Mouse (Mus musculus): ENCODE measurements around the gene Hao1. TPM values are rescaled to one million over a fixed set of nuclear protein-coding genes. Genes with fewer than 3 reads are reported as not detected.
A peak's percentile ranks its signal among the peaks of the same experiment; 100 is the strongest.

The Hao1 gene
- polyA plus RNA-seq, 1 experiment from 2014 or later, result not detected

DNA sequence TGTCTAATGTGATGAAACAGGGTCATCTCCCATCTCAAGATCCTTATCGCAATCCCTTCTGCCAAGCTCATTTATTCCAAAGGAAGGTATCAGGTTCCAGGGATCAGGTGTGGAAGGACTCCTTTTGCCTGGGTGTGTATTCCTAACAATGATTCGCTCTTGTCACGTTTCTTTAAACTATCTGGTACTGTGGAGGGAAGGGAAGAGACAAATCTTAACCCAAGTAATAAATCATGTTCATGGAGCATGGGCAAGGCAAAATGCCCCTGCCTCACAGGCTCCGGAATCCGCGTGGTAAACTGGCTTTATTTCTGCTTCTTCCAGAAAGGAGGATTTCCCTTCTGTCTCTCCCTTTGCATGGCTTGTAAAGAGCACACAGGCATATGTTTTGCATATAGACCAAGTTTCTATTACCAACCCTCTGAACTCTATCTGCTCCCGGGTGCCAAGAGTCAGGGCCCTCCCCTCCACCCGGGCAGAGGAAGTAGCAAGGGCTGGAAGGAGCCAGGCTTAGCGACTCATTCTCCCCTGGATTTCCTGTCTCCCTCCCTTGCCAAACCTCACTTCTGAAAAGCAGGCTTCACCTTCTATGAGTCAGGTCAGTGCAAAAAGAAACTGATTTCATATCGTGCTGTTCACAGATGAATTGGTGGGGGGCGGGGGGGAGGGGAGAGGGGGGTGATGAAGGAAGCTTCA is 26.6 kb downstream of the Hao1 start:
- Histone ChIP-seq H3K36me3 (no peaks in the 10 kb centered on the region), H3K9me3 (no peaks in the 10 kb centered on the region), H3K4me2 (replicated peaks) (peak overlapping the region; percentile 27), H3K27me3 (replicated peaks) (no peaks in the 10 kb centered on the region), H3K4me3 (no peak overlapping the region), H3K27ac (no peak overlapping the region), H3K9ac (no peak overlapping the region), H3K4me1 (no peaks in the 10 kb centered on the region)
- 0 out of 2 replicates have a peak, but pooled peaks have one; percentile 41 for ATAC-seq (ENCODE audit: low FRiP score, low read depth)
- 76% methylated on average over 11 of the region's 11 CpGs for WGBS

DNA sequence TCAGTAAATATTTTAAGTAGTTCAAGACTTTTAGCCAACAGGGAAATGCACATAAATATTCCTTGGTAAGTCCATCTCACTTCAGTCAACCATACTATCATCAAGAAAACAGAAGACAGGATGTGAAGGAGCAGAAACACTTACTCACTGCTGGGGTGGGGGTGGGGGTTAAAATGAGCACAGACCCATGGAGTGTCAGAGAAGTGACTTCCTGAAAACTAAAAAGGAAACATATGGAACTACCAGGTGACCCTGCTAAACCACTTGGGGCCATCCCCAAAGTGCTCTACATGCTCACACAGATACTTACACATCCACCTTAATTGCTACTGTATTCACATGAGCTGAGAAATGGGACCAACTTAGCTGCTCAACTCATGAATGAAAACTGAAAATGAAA is 36.1 kb downstream of the Hao1 start:
- H3K27me3 ChIP-seq (replicated peaks), result no peaks in the 10 kb centered on the region
- no peaks in the 10 kb centered on the region for H3K9me3 ChIP-seq
- no peak overlapping the region for H3K9ac ChIP-seq
- no peak overlapping the region for H3K4me2 ChIP-seq (replicated peaks)
- H3K4me1 ChIP-seq, result no peaks in the 10 kb centered on the region
- no peak overlapping the region for H3K27ac ChIP-seq
- H3K4me3 ChIP-seq, result no peak overlapping the region
- no peaks in the 10 kb centered on the region for H3K36me3 ChIP-seq
- no peak for ATAC-seq (ENCODE audit: low FRiP score, low read depth)

DNA sequence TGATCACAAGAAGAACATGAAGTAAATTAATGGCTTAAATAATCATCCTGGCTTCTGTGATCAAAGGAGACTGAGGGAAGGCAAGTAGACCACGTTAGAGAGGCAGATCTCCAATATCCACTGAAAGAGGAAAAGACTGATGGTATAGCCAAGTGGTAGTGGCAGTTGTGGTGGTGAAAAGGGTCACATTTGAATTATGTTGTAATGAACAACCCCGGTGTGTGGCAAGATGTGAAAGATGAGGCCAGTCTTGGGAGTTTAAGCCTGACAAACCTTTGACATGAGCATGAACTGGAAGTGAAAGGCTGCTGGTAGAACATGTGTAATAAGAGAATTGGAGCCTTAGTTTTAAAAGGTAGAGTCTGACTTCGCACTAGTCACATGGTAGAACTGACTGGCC is 54.4 kb downstream of the Hao1 start:
- WGBS, result 89% methylated on average over 3 of the region's 3 CpGs
- ATAC-seq (ENCODE audit: low FRiP score, low read depth), result no peak
- Histone ChIP-seq H3K9me3 (no peaks in the 10 kb centered on the region), H3K9ac (no peak overlapping the region), H3K4me3 (no peak overlapping the region), H3K36me3 (no peaks in the 10 kb centered on the region), H3K4me1 (no peaks in the 10 kb centered on the region), H3K27ac (no peak overlapping the region), H3K27me3 (replicated peaks) (no peaks in the 10 kb centered on the region), H3K4me2 (replicated peaks) (no peak overlapping the region)

DNA sequence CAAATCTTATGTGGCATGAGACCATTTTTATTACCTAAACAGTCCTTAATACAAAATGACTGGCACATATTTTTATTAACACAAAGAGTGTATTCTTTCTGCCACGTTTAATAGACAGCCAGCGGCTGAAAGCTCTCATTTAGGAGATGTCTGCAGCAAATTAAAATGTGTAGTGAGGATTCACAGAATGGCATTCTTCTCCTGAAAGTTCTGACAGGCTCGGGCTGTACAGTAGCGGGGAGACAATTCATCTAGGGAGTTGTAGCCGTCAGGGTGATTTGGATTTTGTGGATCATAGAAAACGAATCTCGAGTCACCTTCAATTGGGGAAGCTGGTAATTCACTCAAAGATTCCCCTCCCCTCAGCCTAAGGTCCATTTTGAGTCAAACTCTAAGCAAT is 55.7 kb downstream of the Hao1 start:
- 76% methylated on average over 7 of the region's 7 CpGs for WGBS

DNA sequence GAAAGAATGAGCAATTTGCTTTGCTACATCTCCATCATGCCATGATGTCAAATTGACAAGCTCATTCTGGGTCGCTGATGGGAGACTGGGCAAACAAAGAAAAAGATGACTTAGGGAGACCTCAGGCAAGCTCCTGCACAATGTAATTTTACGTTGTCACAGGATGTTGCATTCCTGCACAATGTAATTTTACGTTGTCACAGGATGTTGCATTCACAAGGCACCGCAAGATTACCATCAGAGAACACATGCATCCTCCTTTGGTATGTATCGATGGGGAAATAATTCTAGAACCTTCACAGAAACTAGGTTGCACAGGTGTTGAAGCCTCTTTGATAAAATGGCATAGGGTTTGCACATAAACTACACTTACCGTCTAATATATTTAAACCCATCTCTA is 65.5 kb downstream of the Hao1 start:
- Histone ChIP-seq H3K36me3 (no peaks in the 10 kb centered on the region), H3K9me3 (no peaks in the 10 kb centered on the region), H3K27me3 (replicated peaks) (no peaks in the 10 kb centered on the region), H3K9ac (no peak overlapping the region), H3K4me3 (no peak overlapping the region), H3K27ac (no peak overlapping the region), H3K4me1 (no peaks in the 10 kb centered on the region), H3K4me2 (replicated peaks) (no peak overlapping the region)
- ATAC-seq (ENCODE audit: low FRiP score, low read depth), result no peak
- WGBS, result 90% methylated on average over 6 of the region's 6 CpGs

More for the DNA sequence above, 55.7 kb downstream of the Hao1 start:
- Histone ChIP-seq H3K4me3 (no peak overlapping the region), H3K9me3 (no peaks in the 10 kb centered on the region), H3K4me1 (no peaks in the 10 kb centered on the region), H3K9ac (no peak overlapping the region), H3K27me3 (replicated peaks) (no peaks in the 10 kb centered on the region), H3K4me2 (replicated peaks) (no peak overlapping the region), H3K36me3 (no peaks in the 10 kb centered on the region), H3K27ac (no peak overlapping the region)
- ATAC-seq (ENCODE audit: low FRiP score, low read depth), result no peak

DNA sequence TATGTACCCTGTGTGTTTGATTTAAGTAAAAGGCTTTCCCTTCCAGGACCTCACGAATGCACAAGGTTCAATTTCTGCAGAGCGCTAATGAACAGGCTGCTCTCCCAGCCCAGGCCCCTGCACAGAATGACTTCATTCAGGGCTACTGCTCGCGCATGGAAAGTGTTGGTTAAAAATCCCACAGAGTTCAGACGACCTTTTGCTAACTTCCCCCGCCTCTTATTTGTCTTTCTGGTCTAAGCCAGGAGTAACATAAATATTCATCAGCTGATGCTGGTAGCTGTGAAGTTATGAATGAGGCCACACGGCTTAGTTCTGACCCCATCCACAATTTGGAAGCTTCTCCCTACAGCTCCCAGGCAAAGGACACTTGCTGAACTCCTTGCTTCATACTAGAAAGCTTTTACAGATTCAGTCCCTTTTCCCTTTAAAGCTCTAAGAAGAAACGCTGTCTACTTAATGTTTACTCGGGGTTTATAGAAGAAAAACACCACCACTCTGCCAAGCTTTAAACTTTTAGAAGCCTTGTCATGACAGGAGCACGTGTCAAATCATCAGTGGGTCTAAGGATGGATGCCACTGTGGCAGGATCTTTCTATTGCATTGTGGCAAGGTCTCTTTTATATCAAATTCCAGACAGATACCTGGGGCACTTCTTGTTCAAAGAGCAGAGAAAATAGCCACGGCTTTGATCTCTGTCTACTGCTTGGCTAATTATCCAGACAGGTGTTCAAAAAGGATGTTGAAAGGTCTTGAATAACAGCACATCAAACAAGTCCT is 67.9 kb downstream of the Hao1 start:
- H3K27me3 ChIP-seq (replicated peaks), result no peaks in the 10 kb centered on the region
- no peaks in the 10 kb centered on the region for H3K9me3 ChIP-seq
- H3K27ac ChIP-seq, result no peak overlapping the region
- no peak overlapping the region for H3K9ac ChIP-seq
- no peaks in the 10 kb centered on the region for H3K4me1 ChIP-seq
- H3K4me3 ChIP-seq, result no peak overlapping the region
- WGBS, result 43% methylated on average over 11 of the region's 11 CpGs
- H3K4me2 ChIP-seq (replicated peaks), result no peak overlapping the region
- ATAC-seq (ENCODE audit: low FRiP score, low read depth), result peak; percentile 21; the same call in 1 of the 2 replicates
- H3K36me3 ChIP-seq, result no peaks in the 10 kb centered on the region

DNA sequence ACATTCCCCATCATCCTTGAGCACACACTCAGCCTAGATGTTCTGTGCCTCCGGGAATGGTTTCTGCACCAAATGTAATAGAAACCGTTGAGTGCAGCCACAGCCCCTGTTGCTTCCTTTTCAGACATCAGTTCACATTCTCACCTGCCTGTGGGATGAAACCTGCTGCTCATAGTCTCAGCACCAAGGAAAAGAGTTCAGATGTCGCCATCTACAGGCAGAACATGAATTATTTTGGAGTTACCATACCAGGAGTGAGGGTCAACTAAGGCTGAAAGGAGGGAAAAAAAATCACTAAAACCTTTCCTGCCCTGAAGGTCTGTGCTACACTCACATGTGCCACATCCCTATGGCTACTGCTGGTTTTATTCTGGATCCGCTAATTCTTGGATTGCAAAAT is 71.5 kb downstream of the Hao1 start:
- no peak overlapping the region for H3K27ac ChIP-seq
- no peaks in the 10 kb centered on the region for H3K36me3 ChIP-seq
- H3K4me3 ChIP-seq, result no peak overlapping the region
- 39% methylated on average over 4 of the region's 4 CpGs for WGBS
- ATAC-seq (ENCODE audit: low FRiP score, low read depth), result peak; percentile 37; the same call in 1 of the 2 replicates
- no peaks in the 10 kb centered on the region for H3K9me3 ChIP-seq
- no peak overlapping the region for H3K4me2 ChIP-seq (replicated peaks)
- H3K27me3 ChIP-seq (replicated peaks), result no peaks in the 10 kb centered on the region
- no peaks in the 10 kb centered on the region for H3K4me1 ChIP-seq
- no peak overlapping the region for H3K9ac ChIP-seq

DNA sequence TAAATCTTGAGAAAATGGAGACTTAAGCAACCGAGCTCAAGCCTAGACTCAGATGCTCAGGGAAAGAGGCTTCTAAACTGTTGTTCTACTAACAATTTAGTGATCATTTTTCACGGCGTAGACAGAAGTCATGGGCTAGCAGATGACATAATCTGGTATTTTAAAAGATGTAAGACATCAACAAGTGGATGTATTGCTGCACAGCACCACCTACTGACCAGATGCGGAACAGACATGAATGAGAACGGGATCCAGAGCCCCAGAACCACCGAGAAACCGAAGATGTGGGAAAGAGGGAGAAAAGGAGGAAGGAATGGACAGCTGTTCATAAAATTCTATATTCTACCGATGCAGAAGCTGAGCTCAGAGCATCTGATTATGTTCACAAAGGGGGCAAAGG is 72.4 kb downstream of the Hao1 start:
- 18% methylated on average over 8 of the region's 8 CpGs for WGBS
- Histone ChIP-seq H3K4me1 (no peaks in the 10 kb centered on the region), H3K9me3 (no peaks in the 10 kb centered on the region), H3K4me3 (no peak overlapping the region), H3K27ac (no peak overlapping the region), H3K36me3 (no peaks in the 10 kb centered on the region), H3K9ac (no peak overlapping the region), H3K27me3 (replicated peaks) (no peaks in the 10 kb centered on the region), H3K4me2 (replicated peaks) (no peak overlapping the region)
- ATAC-seq (ENCODE audit: low FRiP score, low read depth), result no peak

DNA sequence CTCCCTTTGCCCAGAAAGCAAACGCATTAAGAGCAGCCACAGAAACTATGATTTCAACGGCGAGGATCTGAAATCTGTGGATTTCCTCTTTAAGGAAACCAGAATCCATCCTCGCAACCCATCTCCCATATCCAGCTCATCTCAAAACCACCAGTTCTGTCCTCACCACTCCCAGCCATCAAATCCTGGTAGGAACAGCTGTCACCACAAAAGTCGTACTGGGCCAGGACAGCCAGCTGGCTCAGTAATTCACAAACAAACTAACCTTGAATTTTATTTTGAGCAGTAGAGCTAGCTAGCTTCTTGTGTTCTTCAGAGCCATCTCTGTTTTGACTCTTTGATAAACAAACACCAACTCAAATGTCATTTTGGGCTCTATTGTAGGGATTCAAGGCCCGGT is 73.0 kb downstream of the Hao1 start:
- no peak overlapping the region for H3K9ac ChIP-seq
- H3K9me3 ChIP-seq, result no peaks in the 10 kb centered on the region
- no peaks in the 10 kb centered on the region for H3K36me3 ChIP-seq
- no peak for ATAC-seq (ENCODE audit: low FRiP score, low read depth)
- no peak overlapping the region for H3K4me2 ChIP-seq (replicated peaks)
- no peaks in the 10 kb centered on the region for H3K27me3 ChIP-seq (replicated peaks)
- no peak overlapping the region for H3K4me3 ChIP-seq
- 94% methylated on average over 6 of the region's 6 CpGs for WGBS
- no peaks in the 10 kb centered on the region for H3K4me1 ChIP-seq
- H3K27ac ChIP-seq, result no peak overlapping the region

DNA sequence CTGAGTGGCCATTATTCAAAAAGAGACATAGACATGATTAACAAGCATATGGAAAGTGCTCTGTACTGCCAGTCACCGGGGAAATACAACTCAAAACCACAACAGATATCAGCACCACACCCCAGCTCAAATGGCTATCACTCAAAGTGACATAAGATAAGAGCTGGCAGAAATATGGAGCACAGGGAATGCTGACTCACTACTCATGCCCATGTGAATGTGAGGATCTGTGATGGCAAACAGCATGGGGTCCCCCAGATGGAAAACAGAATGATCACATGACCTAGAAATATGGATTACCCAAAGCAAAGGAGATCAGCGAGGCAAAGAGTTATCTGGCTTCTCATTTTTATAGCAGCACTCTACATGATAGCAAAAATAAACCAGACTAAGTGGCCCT is 89.0 kb downstream of the Hao1 start:
- Histone ChIP-seq H3K9me3 (no peaks in the 10 kb centered on the region), H3K9ac (no peak overlapping the region), H3K4me1 (no peaks in the 10 kb centered on the region), H3K36me3 (no peaks in the 10 kb centered on the region), H3K27me3 (replicated peaks) (no peaks in the 10 kb centered on the region), H3K27ac (no peak overlapping the region), H3K4me3 (no peak overlapping the region), H3K4me2 (replicated peaks) (no peak overlapping the region)
- WGBS, result 84% methylated on average over 2 of the region's 2 CpGs
- ATAC-seq (ENCODE audit: low FRiP score, low read depth), result no peak

DNA sequence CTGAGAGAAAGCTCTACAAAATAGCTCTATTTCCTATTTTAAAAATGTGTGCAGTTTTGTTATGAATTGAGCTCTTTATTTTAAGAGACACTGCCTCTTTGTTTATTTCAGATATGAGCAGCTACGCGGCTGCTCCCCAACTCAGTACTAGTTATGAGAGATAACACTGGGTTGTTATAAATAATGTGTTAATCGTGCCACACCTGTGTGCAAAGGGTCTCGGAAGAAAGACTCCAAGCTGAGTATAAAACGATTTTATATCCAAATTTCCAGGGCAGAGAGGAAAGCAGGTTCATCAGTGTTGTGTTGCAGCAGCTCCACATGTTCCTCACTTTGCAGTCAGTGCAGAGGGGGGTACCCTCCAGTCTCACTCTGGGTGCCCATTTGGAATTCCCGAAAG is 91.8 kb downstream of the Hao1 start:
- no peaks in the 10 kb centered on the region for H3K27me3 ChIP-seq (replicated peaks)
- no peak overlapping the region for H3K27ac ChIP-seq
- 86% methylated on average over 6 of the region's 6 CpGs for WGBS
- no peak for ATAC-seq (ENCODE audit: low FRiP score, low read depth)
- H3K4me1 ChIP-seq, result no peaks in the 10 kb centered on the region
- no peak overlapping the region for H3K4me2 ChIP-seq (replicated peaks)
- H3K4me3 ChIP-seq, result no peak overlapping the region
- no peaks in the 10 kb centered on the region for H3K9me3 ChIP-seq
- H3K36me3 ChIP-seq, result no peaks in the 10 kb centered on the region
- H3K9ac ChIP-seq, result no peak overlapping the region

DNA sequence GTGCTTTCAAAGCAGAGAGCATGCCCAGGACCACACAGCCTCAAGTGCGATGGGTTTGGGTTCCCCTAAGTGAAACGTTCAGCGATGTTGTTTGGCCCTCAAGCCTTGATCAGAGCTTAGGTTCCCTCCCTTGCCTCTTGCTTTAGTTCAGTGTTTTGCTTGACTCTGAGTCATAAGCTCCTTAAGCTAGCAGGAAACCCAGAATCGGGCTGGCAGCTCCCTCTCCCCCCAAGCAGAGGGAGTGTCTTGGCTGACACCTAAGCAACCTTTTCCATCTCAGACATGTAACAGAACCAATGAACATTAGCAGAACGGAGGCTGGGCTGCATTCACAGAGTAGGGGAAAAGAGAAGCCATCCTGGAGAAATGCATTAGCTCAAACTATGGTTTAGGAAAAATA is 93.3 kb downstream of the Hao1 start:
- H3K4me2 ChIP-seq (replicated peaks), result no peak overlapping the region
- H3K4me3 ChIP-seq, result no peak overlapping the region
- no peaks in the 10 kb centered on the region for H3K9me3 ChIP-seq
- 0 out of 2 replicates have a peak, but pooled peaks cover 4% of the 10 kb centered on the region for H3K4me1 ChIP-seq
- no peaks in the 10 kb centered on the region for H3K27me3 ChIP-seq (replicated peaks)
- no peak for ATAC-seq (ENCODE audit: low FRiP score, low read depth)
- no peak overlapping the region for H3K9ac ChIP-seq
- no peaks in the 10 kb centered on the region for H3K36me3 ChIP-seq
- 82% methylated on average over 5 of the region's 5 CpGs for WGBS
- H3K27ac ChIP-seq, result no peak overlapping the region

DNA sequence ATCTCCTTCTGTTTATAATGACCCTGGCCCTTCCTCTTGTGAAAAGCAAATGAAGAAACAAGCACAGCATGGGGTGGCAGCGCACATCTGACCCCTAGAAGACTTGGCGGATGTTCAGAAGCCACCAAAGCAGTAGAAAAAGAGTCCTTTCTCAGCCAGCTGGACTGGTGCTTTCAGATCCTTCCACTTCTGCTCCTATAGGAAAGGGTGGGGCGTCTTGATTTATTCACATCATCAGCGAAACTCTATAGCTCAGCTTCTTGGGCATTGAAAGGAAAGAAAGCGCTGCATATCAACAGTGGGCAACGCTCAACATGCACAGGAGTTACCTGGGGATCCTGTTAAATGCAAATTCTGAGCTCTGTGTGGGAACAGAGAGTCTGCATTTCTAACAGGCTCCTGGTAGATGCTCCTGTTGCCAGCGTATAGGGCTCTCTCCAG is 98.1 kb downstream of the Hao1 start:
- H3K4me2 ChIP-seq (replicated peaks), result peak overlapping the region; percentile 25
- no peak for ATAC-seq (ENCODE audit: low FRiP score, low read depth)
- WGBS, result 17% methylated on average over 7 of the region's 7 CpGs

More for the DNA sequence above, 98.1 kb downstream of the Hao1 start:
- Histone ChIP-seq H3K27me3 (replicated peaks) (no peaks in the 10 kb centered on the region), H3K36me3 (no peaks in the 10 kb centered on the region), H3K4me3 (no peak overlapping the region), H3K9ac (no peak overlapping the region), H3K4me1 (0 out of 2 replicates have a peak, but pooled peaks cover 4% of the 10 kb centered on the region), H3K9me3 (no peaks in the 10 kb centered on the region), H3K27ac (no peak overlapping the region)
